Mouse (Mus musculus) embryonic facial prominence, embryonic 11.5 days (tissue): ENCODE measurements around the gene Ccdc8. TPM values are rescaled to one million over a fixed set of nuclear protein-coding genes. Genes with fewer than 3 reads are reported as not detected.

ENCODE experiments used
- ATAC-seq: fragments of 200-750 bp; cut with Nextera tagmentation; replicated peaks from 2 replicates; pipeline ENCODE4 v1.8.0; 2017; ENCODE audit warnings: low read depth; ENCODE audit not compliant: insufficient number of reproducible peaks, low FRiP score, low TSS enrichment
- DNase-seq: peaks from one replicate; pipeline ENCODE4 v3.0.0-alpha.2; 2015; ENCODE audit warnings: low spot score
- H3K27ac ChIP-seq: fragments of 300-500 bp; sonication (generic); replicated peaks from 2 replicates; pipeline ENCODE4 v1.5.1; 2014; ENCODE audit warnings: mild to moderate bottlenecking, low read depth, low read length, control low read depth
- H3K27me3 ChIP-seq: fragments of 300-500 bp; sonication (generic); 2 replicates; pipeline ENCODE4 v1.6.1; 2014; ENCODE audit warnings: mild to moderate bottlenecking, low read length, moderate library complexity, mixed read lengths; ENCODE audit not compliant: control insufficient read depth, insufficient read depth
- H3K36me3 ChIP-seq: fragments of 300-500 bp; sonication (generic); replicated peaks from 2 replicates; pipeline ENCODE4 v1.6.1; 2014; ENCODE audit warnings: low read depth, mild to moderate bottlenecking, low read length, moderate library complexity, mixed read lengths; ENCODE audit not compliant: control insufficient read depth, insufficient read depth
- H3K4me1 ChIP-seq: fragments of 300-500 bp; sonication (generic); 2 replicates; pipeline ENCODE4 v1.6.1; 2014; ENCODE audit warnings: low read length, mixed read lengths; ENCODE audit not compliant: control insufficient read depth, insufficient read depth
- H3K4me2 ChIP-seq: fragments of 300-500 bp; sonication (generic); 2 replicates; pipeline ENCODE4 v1.6.1; 2014; ENCODE audit warnings: low read depth, mild to moderate bottlenecking, control low read depth, low read length, moderate library complexity
- H3K4me3 ChIP-seq: fragments of 300-500 bp; sonication (generic); 2 replicates; pipeline ENCODE4 v1.5.1; 2014; ENCODE audit warnings: low read depth, low read length, control low read depth
- H3K9ac ChIP-seq: fragments of 300-500 bp; sonication (generic); replicated peaks from 2 replicates; pipeline ENCODE4 v1.6.1; 2014; ENCODE audit warnings: mild to moderate bottlenecking, control low read depth, low read length
- H3K9me3 ChIP-seq: fragments of 300-500 bp; sonication (generic); replicated peaks from 2 replicates; pipeline ENCODE4 v1.6.1; 2016; ENCODE audit warnings: mild to moderate bottlenecking, low read length, inconsistent platforms, mixed read lengths; ENCODE audit not compliant: control insufficient read depth
- WGBS: fragments of 180-500 bp; shearing (Covaris S2); extraction: QIAGEN DNeasy Blood & Tissue Kit; methylation state at CpG from one replicate; pipeline ENCODE4 v1.1.7; 2014; 5-methylcytosine and 5-hydroxymethylcytosine counted together
- polyA plus RNA-seq: library from polyadenylated mRNA; unstranded; fragments of >200 nt; fragmentation: Nextera tagmentation; extraction: Ambion mirVana; gene quantifications from 2 replicates; pipeline ENCODE4 v1.2.1, GENCODE M21; 2014

Ccdc8 gene
- polyA plus RNA-seq, 1 experiment from 2014 or later, result 15.9 TPM

DNA sequence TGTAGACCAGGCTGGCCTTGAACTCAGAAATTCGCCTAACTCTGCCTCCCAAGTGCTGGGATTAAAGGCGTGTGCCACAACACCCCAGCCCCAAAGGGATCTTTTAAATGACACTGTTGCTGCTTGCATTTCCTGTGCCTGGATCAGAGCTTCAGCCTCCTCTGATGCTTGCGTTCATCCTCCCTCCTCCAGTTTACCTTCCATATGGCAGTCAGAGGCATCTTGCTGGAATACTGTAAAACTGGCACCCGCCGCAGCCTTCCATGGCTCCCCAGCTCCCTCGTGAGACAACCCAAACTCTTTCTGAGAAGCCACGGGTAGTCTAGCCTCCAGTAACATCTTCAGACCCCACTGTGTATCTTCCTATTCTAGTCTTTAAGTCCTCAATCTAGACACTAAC is 36.4 kb downstream of the Ccdc8 start:
- Histone ChIP-seq H3K27me3 (no peaks in the 10 kb centered on the region), H3K27ac (no peak overlapping the region), H3K9me3 (no peaks in the 10 kb centered on the region), H3K36me3 (no peaks in the 10 kb centered on the region; the same call in 1 of the 2 replicates), H3K4me1 (peaks cover 3% of the 10 kb centered on the region; the same call in 1 of the 2 replicates), H3K4me2 (no peak overlapping the region), H3K9ac (no peak overlapping the region), H3K4me3 (no peak overlapping the region)
- 76% methylated on average over 7 of the region's 7 CpGs for WGBS
- DNase-seq (no peak), ATAC-seq (no peak)

DNA sequence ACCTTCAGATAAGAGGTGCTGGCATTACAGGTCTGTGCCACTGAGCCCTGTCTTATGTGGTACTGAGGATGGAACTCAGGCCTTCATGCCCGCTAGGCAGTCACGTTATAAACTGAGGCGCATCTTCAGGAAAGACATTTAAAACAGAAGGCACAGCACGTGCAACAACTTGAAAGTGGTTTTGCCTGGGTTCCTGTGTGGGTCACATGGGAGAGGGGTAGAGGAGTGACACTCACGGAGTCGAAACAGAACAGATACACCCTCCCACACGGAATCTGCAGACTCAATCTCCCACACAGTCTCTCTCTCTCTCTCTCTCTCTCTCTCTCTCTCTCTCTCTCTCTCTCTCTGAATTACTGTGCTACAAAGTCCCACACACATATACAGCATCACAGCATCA is 37.7 kb downstream of the Ccdc8 start:
- WGBS, result 85% methylated on average over 7 of the region's 7 CpGs
- Histone ChIP-seq H3K27ac (no peak overlapping the region), H3K9me3 (no peaks in the 10 kb centered on the region), H3K4me1 (peaks cover 3% of the 10 kb centered on the region; the same call in 1 of the 2 replicates), H3K4me2 (no peak overlapping the region), H3K9ac (no peak overlapping the region), H3K4me3 (no peak overlapping the region), H3K27me3 (no peaks in the 10 kb centered on the region), H3K36me3 (no peaks in the 10 kb centered on the region)
- DNase-seq, result no peak
- ATAC-seq, result no peak

DNA sequence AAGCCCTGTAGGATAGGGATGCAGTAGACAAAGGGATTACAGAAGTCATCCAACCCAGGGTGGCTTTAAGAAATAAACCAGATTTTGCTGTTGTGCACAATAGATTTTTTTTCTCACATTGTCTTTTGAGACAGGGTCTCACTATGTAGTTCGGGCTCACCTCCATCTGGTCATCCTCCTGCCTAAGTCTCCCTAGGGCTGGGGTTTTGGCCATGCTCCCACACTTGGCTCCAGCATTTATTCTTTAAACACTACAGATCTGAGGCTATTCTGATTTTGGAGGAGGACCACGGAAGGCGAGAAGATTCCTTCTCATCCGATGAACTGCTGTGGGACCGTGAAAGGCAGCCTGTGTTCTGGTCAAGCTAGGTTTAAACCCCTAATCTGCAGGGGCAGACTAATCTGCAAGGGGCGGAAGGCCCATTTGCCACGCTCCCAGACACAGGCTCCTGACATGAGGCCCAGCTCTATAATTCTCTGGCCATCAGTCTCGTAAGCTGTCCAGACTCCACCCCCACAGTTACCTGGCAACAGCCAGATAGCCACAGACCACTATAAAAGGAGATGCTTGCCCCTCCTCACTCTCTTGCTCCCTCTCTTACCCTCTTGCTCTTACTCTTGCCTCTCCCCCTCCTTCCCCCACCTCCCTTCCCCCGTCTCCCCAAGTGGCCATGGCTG is 45.6 kb downstream of the Ccdc8 start:
- no peak for DNase-seq
- H3K4me3 ChIP-seq, result no peak overlapping the region
- H3K4me1 ChIP-seq, result no peaks in the 10 kb centered on the region
- H3K36me3 ChIP-seq, result no peaks in the 10 kb centered on the region
- ATAC-seq, result no peak
- no peak overlapping the region for H3K9ac ChIP-seq
- H3K27me3 ChIP-seq, result no peaks in the 10 kb centered on the region
- H3K9me3 ChIP-seq, result no peaks in the 10 kb centered on the region
- H3K4me2 ChIP-seq, result no peak overlapping the region
- 54% methylated on average over 9 of the region's 9 CpGs for WGBS
- H3K27ac ChIP-seq, result no peak overlapping the region

DNA sequence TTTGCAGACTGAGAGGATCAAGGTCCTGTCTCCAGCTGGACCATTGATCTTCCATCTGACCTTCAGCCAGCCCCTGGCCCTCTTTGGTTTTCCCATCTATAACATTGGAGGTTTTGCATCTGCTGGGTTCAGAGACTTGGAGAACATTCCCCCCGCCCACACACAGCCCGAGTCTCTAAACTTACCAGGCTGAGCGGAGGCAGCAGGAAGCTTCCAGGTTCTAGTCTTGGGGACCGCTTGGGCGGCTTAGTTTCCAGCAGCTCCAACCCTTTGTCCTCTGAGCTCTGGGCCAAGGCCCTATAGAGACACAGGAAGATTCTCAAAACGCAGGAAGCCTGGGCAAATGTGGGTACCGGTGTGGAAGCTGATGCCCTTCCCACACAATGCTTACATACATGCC is 46.9 kb downstream of the Ccdc8 start:
- Histone ChIP-seq H3K9me3 (no peaks in the 10 kb centered on the region), H3K27me3 (no peaks in the 10 kb centered on the region), H3K36me3 (no peaks in the 10 kb centered on the region), H3K4me2 (no peak overlapping the region), H3K4me1 (no peaks in the 10 kb centered on the region), H3K9ac (no peak overlapping the region), H3K27ac (no peak overlapping the region), H3K4me3 (no peak overlapping the region)
- ATAC-seq (no peak), DNase-seq (no peak)
- WGBS, result 93% methylated on average over 7 of the region's 7 CpGs

DNA sequence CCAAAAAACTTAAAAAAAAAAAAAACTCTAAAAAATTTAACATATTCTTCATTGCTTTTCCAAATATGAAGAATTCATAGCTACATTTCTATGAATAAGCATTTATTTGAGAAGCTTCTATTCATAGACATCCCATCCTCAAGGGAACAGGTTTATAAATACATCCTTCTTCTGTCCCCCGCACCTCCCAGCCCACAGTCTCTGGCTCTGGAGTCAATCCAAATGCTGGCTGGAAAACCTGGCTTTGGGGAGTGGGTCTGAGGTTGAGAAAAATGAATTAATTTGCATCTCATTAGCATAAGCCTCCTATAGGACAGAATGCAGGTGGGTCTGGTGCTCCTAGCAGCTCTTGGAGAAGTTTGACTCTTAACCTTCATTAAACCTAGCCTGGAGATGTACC is 53.2 kb downstream of the Ccdc8 start:
- H3K27me3 ChIP-seq, result no peaks in the 10 kb centered on the region
- no peak for ATAC-seq

More for the DNA sequence above, 53.2 kb downstream of the Ccdc8 start:
- Histone ChIP-seq H3K9ac (no peak overlapping the region), H3K4me3 (no peak overlapping the region), H3K4me1 (no peaks in the 10 kb centered on the region), H3K36me3 (no peaks in the 10 kb centered on the region), H3K9me3 (no peaks in the 10 kb centered on the region), H3K4me2 (no peak overlapping the region), H3K27ac (no peak overlapping the region)
- 85% methylated on average over 1 of the region's 1 CpGs for WGBS
- no peak for DNase-seq

Other genes starting within 250 kb of the Ccdc8 start
- 19.6 and 19.7 TPM in 2 replicates for gene Slc1a5, start 211.4 kb upstream of the Ccdc8 start, polyA plus RNA-seq
- gene Strn4, start 176.8 kb upstream of the Ccdc8 start, polyA plus RNA-seq, result 102 and 121 TPM in 2 replicates
- gene Fkrp, start 176.0 kb upstream of the Ccdc8 start, polyA plus RNA-seq, result 21.0 and 24.9 TPM in 2 replicates
- 10.1 and 11.4 TPM in 2 replicates for gene Prkd2, start 149.8 kb upstream of the Ccdc8 start, polyA plus RNA-seq
- 11.5 and 12.2 TPM in 2 replicates for gene Dact3, start 117.4 kb upstream of the Ccdc8 start, polyA plus RNA-seq
- 16.0 and 19.8 TPM in 2 replicates for gene Gng8, start 100.9 kb upstream of the Ccdc8 start, polyA plus RNA-seq
- gene Ptgir, start 86.2 kb upstream of the Ccdc8 start, polyA plus RNA-seq, result 0.87 and 1.1 TPM in 2 replicates
- 227 and 237 TPM in 2 replicates for gene Calm3, start 68.6 kb upstream of the Ccdc8 start, polyA plus RNA-seq
- 3.7 and 4.2 TPM in 2 replicates for gene Pnmal2, start 48.0 kb upstream of the Ccdc8 start, polyA plus RNA-seq
- 5.3 and 6.6 TPM in 2 replicates for gene Pnmal1, start 33.0 kb upstream of the Ccdc8 start, polyA plus RNA-seq
- gene Gm42372, start 9.6 kb upstream of the Ccdc8 start, polyA plus RNA-seq, result 0.52 and 0.63 TPM in 2 replicates
- gene Ppp5c, start 35.2 kb downstream of the Ccdc8 start, polyA plus RNA-seq, result 100 and 102 TPM in 2 replicates
- 6.7 TPM in 2 replicates for gene Hif3a, start 69.7 kb downstream of the Ccdc8 start, polyA plus RNA-seq
- 0.10 and 0.11 TPM in 2 replicates for gene Psg16, start 81.3 kb downstream of the Ccdc8 start, polyA plus RNA-seq
- not detected in 2 replicates for gene Ceacam3, start 157.6 kb downstream of the Ccdc8 start, polyA plus RNA-seq
- not detected in 2 replicates for gene Psg29, start 210.8 kb downstream of the Ccdc8 start, polyA plus RNA-seq